Mouse (Mus musculus) testis, adult 2 months (tissue): ENCODE measurements at regions not wholly inside any gene's neighbourhood (a gene's known extent, or its start where the extent isn't known, plus 50 kb on each side); places are given as distances from the start of the nearest gene placed in this dataset.

Experiments
- CTCF ChIP-seq: fragments of 200-500 bp; IDR thresholded peaks from 2 replicates; pipeline ENCODE4 v1.5.1; 2012; ENCODE audit warnings: low read depth, mild to moderate bottlenecking, inconsistent platforms, low read length, moderate library complexity; ENCODE audit not compliant: control insufficient read depth, insufficient read depth, insufficient replicate concordance
- POLR2A ChIP-seq: fragments of 200-500 bp; IDR thresholded peaks from 2 replicates; pipeline ENCODE4 v1.6.1; 2012; ENCODE audit warnings: low read depth, mild to moderate bottlenecking, inconsistent platforms, low read length, moderate library complexity; ENCODE audit not compliant: control insufficient read depth

DNA sequence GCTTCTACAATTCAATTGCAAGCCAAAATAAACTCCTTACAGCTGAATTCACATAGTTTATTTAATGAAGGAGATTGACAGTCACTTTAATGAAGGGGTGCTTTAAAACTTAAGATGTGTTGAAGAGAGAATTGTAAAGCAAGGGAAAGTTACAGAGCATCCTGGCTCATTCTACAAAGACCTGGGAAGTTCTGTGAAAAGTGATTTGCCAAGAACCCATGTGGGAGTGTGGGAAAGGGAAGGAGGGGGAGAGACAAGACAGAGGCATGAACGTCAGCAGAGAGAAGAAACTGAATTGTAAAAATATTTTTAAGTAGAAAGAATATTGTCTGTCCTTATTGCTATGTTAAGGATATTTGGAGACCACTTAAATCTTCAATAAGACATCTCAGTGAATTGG lies 435.8 kb downstream of the Phf3 start:
- TF ChIP-seq CTCF (no peak), POLR2A (no peak)
